Mouse (Mus musculus) left cerebral cortex, adult 2 months (tissue): ENCODE measurements around the gene Gm20481. TPM values are rescaled to one million over a fixed set of nuclear protein-coding genes. Genes with fewer than 3 reads are reported as not detected.
A peak's percentile ranks its signal among the peaks of the same experiment; 100 is the strongest.
"Not testable (repeated sequence)": the region's sequence is repeated elsewhere in the genome, so short reads cannot be mapped to it uniquely, and the experiment has no call there.

Experiments
- DNase-seq, 2 experiments: peaks; one replicate each; pipeline ENCODE4 v3.0.0; 2021 to 2022; ENCODE audit warnings: low spot score in 2 of 2, mixed read lengths in 1 of 2; ENCODE audit errors: extremely low spot score in 1 of 2
- H3K27ac ChIP-seq: fragments of 200-600 bp; 2 replicates; pipeline ENCODE4 v1.8.1; 2022
- H3K4me3 ChIP-seq: fragments of 200-600 bp; 2 replicates; pipeline ENCODE4 v1.8.1; 2022
- CTCF ChIP-seq: fragments of 200-600 bp; IDR thresholded peaks from 2 replicates; pipeline ENCODE4 v1.8.1; 2022; ENCODE audit warnings: antibody characterized with exemption, mild to moderate bottlenecking, moderate library complexity
- intact Hi-C: fragments of 180-260 bp; cut with DNase I; formaldehyde crosslinking; loops from one replicate; pipeline ENCODE4 v1.15.1; 2025
- total RNA-seq, 2 experiments: library from RNA; stranded (reverse); gene quantifications; 2 replicates each; pipeline ENCODE4 v1.2.3; 2021

Gene Gm20481
- total RNA-seq, 2 experiments from 2014 or later = not detected

GRCm38 (mm10) chr17:34952378-34953040, 17.2 kb upstream of the Gm20481 start:
- H3K27ac ChIP-seq = peak overlapping the region; percentile 97
- H3K4me3 ChIP-seq = peak overlapping the region; percentile 61
- peak; percentile 73 to 79 for DNase-seq
- TF ChIP-seq CTCF = peak; percentile 74
- intact Hi-C loops = loop anchor here (1.0 kb wide), 1 partner anchor 29 kb away; the partner anchor contains the start of gene Lsm2

GRCm38 (mm10) chr17:34953258-34953657, 16.5 kb upstream of the Gm20481 start:
- no peak for DNase-seq
- intact Hi-C loops = no loop called here
- no peak for TF ChIP-seq CTCF
- Histone ChIP-seq H3K4me3 (no peak overlapping the region), H3K27ac (no peak overlapping the region)

DNA sequence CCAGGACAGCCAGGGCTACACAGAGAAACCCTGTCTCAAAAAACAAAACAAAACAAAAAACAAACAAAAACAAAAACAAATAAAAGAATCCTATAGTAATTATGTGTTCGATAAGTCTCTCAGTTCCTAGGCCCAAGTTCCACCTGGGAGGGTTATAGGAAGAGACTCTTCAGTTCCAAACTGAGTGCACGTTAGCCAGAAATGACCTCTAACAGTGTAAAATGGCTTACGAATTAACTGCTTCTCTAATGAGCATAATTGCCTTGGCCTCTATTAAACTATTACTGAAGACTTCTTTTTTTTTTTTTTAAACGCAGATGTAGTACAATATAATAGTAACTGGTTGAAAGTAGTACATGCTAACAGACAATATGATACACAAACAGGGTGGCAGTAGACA, 15.8 kb upstream of the Gm20481 start:
- intact Hi-C loops = no loop called here
- Histone ChIP-seq H3K27ac (no peak overlapping the region), H3K4me3 (no peak overlapping the region)
- no peak for DNase-seq
- TF ChIP-seq CTCF = no peak

GRCm38 (mm10) chr17:34954831-34955230, 14.9 kb upstream of the Gm20481 start:
- intact Hi-C loops = no loop called here
- Histone ChIP-seq H3K4me3 (no peak overlapping the region), H3K27ac (no peak overlapping the region)
- no peak for DNase-seq
- TF ChIP-seq CTCF = no peak

DNA sequence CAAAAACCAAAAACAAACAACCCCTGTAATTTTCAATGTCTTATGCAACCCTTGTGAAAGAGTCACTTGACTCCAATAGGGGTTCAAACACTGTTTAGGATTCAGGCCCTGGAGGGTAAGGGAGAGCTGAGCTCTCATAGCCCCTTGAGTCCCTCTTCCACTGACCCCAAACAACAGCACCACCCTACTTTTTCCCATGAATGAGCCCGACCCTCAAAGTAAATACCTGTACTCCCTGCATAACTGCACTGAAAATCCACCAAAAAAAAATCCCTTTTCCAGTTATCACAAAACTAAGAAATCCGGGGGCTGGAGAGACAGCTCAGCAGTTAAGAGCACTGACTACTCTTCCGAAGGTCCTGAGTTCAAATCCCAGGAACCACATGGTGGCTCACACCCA, 13.8 kb upstream of the Gm20481 start:
- intact Hi-C loops = loop anchor here (1.0 kb wide), 1 partner anchor 24 kb away; no protein-coding TSS in a partner anchor
- H3K4me3 ChIP-seq = no peak overlapping the region
- H3K27ac ChIP-seq = no peak overlapping the region
- DNase-seq = no peak
- TF ChIP-seq CTCF = no peak

DNA sequence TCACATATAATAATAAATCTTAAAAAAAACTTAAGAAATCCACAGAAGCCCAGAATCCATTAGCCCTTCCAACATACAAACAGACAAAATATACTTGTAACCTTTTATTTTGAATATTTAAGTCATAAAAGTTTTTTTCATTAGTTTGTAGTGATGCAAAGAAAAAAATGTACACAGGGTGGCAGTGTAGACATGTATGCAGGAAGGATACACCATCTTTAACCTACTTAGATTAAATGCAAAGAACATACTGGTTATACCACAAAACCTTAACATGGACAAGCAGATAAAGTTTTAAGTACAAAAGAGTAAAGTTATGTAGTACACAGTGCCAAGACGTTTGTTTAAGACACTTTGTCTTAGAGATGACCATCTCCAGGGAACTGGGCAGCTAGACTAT, 13.4 kb upstream of the Gm20481 start:
- peak; percentile 60 for TF ChIP-seq CTCF
- Histone ChIP-seq H3K27ac (no peak overlapping the region), H3K4me3 (no peak overlapping the region)
- no peak for DNase-seq
- intact Hi-C loops = loop anchor here (1.0 kb wide), 1 partner anchor 24 kb away; no protein-coding TSS in a partner anchor

DNA sequence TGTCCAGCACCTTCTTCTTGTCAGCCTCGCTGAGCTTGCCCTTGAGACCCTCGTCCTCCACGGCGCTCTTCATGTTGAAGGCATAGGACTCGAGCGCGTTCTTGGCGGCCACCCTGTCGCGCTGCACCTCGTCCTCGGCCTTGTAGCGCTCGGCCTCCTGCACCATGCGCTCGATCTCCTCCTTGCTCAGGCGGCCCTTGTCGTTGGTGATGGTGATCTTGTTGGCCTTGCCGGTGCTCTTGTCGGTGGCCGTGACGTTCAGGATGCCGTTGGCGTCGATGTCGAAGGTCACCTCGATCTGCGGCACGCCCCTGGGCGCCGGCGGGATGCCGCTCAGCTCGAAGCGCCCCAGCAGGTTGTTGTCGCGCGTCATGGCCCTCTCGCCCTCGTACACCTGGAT, 12.4 kb upstream of the Gm20481 start:
- intact Hi-C loops, DNase-seq, H3K27ac ChIP-seq, H3K4me3 ChIP-seq: not testable (repeated sequence)

DNA sequence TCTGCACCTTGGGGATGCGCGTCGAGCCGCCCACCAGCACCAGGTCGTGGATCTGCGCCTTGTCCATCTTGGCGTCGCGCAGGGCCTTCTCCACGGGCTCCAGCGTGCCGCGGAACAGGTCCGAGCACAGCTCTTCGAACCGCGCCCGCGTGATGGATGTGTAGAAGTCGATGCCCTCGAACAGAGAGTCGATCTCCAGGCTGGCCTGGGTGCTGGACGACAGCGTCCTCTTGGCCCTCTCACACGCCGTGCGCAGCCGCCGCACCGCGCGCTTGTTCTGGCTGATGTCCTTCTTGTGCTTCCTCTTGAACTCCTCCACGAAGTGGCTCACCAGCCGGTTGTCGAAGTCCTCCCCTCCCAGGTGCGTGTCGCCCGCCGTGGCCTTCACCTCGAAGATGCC, 11.7 kb upstream of the Gm20481 start:
- intact Hi-C loops, DNase-seq, H3K27ac ChIP-seq, H3K4me3 ChIP-seq: not testable (repeated sequence)

- intact Hi-C loops, DNase-seq, H3K27ac ChIP-seq: not testable (repeated sequence)
- H3K4me3 ChIP-seq = peak overlapping the region; percentile 59
Observed at GRCm38 (mm10) chr17:34958734-34959129, 11.0 kb upstream of the Gm20481 start.

- H3K27ac ChIP-seq = peak within 1 kb of the TSS; percentile 91
- intact Hi-C loops = not testable (repeated sequence)
- peak; percentile 75 to 80 for DNase-seq
Observed at GRCm38 (mm10) chr17:34959130-34959778, 10.5 kb upstream of the Gm20481 start, which contains the start of gene Hspa1b. Gene Hspa1b, minus strand, starts transcription at chr17:34959238.

GRCm38 (mm10) chr17:34959881-34960515, 9.7 kb upstream of the Gm20481 start:
- DNase-seq = no peak
- Histone ChIP-seq H3K27ac (peak overlapping the region; percentile 91), H3K4me3 (peak overlapping the region; percentile 59)
- intact Hi-C loops = no loop called here
- TF ChIP-seq CTCF = no peak

More at GRCm38 (mm10) chr17:34959130-34959778, 10.5 kb upstream of the Gm20481 start, which contains the start of gene Hspa1b:
- peak within 1 kb of the TSS; percentile 59 for H3K4me3 ChIP-seq
